Mouse (Mus musculus): ENCODE measurements around the gene Zfp146.
A peak's percentile ranks its signal among the peaks of the same experiment; 100 is the strongest.
"Not testable (repeated sequence)": the region's sequence is repeated elsewhere in the genome, so short reads cannot be mapped to it uniquely, and the experiment has no call there.

The Zfp146 gene

DNA sequence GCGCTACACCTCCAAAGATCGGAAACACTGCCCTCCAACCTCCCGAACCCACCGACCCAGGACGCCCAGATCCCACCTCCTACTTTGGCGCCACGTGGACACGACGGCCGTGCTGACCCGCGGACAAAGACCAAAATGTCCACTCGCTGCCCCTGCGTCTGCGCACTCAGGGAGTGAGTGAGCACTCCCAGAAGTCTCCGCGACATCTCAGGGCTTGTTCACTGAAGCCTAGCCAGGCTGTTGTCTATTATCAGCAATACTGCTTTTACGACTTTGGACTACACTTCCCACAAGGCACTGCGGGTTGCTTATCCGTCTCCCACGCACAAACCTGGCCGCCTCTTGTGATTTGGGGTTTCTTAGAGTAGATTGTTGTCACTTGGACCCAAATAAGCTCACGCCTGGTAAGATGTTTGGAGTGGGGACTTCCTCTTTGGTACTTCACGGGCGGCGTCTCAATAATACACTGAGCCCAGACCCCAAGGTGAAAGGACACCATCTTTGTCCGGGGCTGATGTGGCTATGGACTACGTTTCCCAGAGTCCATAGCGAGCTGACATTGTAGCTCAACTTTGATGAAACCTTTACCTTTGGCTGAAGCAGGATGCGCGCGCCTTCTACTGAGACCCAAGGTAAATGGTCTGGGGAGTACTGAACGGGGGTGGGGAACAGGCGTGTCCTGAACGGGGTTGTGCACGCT is at the start of gene Zfp146:
Zfp146 (minus strand) TSS at position 168 of the 700 bp plus-strand sequence.
- DNase-seq (ENCODE audit: low spot score in 2 of 2), result peak; percentile 66 to 84

DNA sequence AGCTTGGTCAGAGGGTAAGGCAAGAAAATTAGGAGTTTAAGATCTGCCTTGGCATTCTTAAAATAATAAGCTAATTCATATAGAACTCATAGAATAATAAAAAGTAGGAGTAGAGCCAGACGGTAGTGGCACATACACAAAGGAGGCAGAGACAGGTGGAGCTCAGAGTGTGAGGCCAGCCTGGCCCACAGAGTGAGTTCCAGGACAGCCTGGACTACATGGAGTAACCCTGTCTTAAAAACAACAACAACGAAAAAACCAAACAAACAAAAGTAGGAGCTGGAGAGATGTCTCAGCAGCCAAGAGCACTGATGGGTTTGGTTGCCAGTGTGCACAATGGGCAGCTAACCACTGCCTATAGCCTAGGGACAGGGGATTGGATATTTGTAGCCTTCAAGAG is 47.7 kb upstream of the Zfp146 start:
- DNase-seq (ENCODE audit: low spot score in 2 of 2), result no peak

DNA sequence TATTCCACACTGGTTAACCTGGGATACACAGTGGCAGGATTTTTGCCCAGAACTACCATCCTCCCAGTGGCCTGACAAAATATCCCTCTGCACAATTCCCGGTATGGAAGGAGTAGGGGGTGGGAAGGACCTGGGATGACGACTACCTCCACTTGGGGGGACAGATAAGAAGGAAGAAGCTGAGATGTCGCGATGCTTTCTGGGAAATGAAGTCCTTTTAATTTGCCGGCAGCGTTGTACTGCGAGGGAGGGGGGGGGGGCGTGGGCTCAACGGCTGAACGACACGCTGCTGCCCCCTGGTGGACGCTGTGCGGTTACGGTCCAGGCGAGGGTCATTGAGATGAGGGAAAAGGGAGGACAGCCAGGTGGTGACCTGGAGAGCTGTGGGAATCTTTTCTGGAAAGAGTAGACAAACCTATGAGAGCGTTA is 47.2 kb upstream of the Zfp146 start:
- peak; percentile 63 to 79 for DNase-seq (ENCODE audit: low spot score in 2 of 2)

DNA sequence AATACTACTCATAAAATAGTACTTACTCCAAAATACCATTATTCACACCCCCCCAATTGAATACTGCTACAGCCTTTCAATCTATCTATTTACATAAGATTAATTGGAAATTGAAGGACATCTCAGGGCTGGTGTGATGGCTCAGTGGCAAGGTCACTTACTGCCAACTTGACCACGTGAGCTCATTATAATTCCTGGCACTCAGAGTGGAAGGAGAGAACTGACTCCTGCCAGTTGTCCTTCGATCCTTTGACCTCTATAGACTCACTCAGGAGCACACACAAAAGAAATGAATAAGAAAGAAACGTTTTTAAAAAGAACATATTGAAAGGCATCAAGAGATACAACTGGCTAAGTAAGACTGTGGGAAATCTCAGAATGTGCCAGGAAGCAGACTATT is 46.3 kb upstream of the Zfp146 start:
- DNase-seq (ENCODE audit: low spot score in 2 of 2), result no peak

DNA sequence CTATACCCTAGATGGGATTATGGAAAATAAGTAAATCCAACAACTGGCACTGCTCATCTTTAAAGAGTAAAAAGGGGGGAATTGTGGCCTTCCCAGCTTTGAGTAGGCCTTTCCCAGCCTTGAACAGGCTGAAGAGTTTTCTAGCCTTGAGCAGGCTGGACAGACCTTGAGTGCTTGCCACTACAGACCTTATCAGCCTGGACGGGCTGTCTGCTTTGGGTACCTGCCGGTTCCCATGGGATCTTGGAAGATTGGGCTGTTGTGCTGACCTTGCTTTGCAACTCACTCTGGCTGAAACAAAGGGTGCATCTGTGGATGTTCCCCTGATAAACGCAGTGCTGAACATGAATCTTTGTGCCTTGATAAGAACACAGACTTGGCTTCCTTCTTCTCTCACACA is 44.3 kb upstream of the Zfp146 start:
- DNase-seq (ENCODE audit: low spot score in 2 of 2), result no peak

DNA sequence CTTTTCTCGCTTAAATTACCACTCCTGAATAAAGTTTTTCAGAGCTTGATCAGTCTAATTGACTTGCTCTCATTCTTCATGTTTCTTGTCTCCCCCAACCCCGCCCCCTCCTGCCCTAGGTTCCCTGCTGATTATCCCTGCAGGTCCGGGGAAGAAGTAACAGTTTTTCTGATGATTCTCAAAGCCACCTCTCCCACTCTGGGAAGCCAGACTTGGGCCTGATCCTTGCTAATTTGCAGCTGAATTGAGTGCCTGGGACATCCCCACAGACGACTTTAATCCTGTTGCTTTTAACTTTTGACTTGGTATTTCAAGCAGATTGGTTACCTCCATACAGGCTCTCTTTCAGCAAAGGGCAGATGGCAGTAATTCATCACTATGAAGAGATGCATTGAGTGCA is 41.5 kb upstream of the Zfp146 start:
- no peak for DNase-seq (ENCODE audit: low spot score in 2 of 2)

DNA sequence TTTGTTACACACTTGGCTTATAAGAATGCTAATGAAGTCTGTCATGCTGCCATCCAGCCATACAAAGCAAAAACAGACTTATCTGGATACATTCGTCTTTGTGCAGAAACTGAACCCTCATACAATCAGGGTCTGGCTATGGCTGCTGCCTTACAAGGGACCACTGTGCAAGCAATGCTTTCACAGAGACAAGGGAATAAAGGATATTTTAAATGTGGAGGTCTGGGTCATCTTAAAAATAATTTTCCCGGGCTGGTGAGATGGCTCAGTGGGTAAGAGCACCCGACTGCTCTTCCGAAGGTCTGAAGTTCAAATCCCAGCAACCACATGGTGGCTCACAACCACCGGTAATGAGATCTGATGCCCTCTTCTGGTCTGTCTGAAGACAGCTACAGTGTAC is 36.8 kb upstream of the Zfp146 start:
- not testable (repeated sequence) for DNase-seq (ENCODE audit: low spot score in 2 of 2)

DNA sequence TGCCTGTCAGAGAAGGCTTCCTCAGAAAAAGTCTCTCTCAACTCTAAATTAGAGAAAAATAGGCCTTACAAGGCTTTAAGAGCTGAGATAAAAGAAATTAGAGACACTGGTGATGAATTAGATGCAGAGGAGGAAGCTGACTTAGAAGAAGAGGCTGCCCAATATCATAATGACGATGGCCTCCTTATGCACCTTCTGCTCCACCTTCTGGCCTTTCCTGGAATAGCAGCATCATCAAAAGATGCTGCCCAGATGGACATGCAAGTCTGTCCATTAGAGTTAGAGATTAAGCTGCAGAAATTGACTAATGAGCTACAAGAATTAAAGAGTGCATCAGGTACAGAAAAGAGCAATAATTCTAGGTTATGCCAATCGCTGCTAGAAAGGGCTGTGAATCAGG is 35.8 kb upstream of the Zfp146 start:
- DNase-seq (ENCODE audit: low spot score in 2 of 2), result peak in 1 of 2 experiments; percentile 75

DNA sequence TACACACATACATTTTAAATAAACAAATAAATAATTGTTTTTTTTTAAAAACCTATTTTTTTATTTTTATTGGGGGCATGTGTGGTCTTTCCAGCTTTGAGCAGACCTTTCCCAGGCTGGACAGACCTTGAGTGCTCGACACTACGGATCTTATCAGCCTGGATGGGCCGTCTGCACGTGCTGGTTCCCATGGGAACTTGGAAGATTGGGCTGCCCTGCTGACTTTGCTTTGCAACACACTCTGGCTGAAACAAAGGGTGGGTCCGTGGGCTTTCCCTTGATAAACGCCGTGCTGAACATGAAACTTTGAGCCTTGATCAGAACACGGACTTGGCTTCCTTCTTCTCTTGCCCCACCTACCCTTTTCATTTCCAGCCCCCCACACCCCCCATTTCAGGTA is 34.8 kb upstream of the Zfp146 start:
- DNase-seq (ENCODE audit: low spot score in 2 of 2), result no peak

DNA sequence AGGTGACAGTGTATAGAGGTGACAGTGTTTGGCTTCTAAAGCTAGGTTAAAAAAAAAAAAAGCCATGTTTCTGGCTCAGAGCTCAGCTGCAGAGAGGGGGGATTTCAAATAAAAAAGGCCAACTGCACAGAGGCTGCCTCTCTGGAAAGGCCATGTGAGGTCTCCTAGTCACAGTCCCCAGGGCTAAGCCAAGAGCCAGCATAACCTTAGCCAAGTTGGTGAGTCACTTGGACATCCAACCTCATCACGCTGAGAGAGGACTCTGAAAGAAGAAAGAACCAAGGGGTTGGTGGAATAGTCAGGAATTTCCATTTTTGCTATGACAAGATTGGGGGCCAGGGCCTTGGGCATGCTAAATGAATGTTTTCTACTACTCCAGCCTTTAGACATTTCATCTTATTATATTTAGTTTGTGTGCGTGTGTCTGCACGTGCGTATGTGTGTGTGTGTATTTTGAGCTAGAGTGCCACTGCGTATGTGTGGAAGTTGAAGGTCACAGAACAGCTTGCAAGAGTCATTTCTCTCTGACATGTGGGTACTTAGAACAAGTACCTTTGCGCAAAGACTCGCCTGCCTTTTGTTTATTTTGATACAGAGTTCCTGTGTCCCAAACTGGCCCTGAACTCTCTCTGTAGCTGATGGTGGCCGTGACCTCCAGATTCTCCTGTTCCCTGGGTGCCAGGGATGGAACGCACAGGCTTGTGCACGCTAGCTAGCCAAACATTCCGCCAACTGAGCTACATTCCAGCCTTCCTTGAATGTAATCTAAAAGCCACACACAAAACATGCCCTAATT is 33.5 kb upstream of the Zfp146 start:
- DNase-seq (ENCODE audit: low spot score in 2 of 2), result no peak

DNA sequence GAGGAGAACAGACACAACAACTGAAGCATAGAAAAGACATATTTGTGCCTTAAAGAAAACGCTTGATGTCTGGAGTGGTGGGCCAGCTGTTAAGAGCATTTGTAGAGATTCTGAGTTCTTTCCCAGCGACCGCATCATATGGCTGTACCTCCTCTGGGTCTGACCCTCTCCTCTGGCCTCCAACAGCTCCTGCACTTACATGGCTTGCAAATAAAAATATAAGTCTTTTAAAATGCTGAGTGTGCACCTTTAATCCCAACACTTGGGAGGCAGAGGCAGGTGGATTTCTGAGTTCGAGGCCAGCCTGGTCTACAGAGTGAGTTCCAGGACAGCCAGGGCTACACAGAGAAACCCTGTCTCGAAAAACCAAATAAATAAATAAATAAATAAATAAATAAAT is 31.1 kb upstream of the Zfp146 start:
- not testable (repeated sequence) for DNase-seq (ENCODE audit: low spot score in 2 of 2)

DNA sequence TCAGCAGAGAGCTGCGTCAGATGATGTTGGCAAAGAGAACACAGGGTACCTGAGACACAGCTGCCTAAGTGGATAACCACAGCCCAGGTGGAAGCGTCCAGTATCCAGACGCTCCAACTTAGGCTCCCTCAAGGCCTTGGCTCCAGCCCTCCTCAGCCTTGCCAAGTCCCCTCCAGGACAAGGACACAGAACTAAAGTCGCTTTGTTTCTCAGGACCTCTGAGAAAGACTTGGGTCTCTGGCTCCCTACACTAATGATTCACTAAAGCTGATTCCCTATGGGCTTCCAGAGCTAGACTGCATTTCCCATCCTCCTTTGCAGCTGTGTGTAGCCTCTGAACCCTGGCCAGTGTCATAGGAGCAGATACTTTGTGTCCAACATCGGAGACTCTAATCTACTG is 30.6 kb upstream of the Zfp146 start:
- no peak for DNase-seq (ENCODE audit: low spot score in 2 of 2)

DNA sequence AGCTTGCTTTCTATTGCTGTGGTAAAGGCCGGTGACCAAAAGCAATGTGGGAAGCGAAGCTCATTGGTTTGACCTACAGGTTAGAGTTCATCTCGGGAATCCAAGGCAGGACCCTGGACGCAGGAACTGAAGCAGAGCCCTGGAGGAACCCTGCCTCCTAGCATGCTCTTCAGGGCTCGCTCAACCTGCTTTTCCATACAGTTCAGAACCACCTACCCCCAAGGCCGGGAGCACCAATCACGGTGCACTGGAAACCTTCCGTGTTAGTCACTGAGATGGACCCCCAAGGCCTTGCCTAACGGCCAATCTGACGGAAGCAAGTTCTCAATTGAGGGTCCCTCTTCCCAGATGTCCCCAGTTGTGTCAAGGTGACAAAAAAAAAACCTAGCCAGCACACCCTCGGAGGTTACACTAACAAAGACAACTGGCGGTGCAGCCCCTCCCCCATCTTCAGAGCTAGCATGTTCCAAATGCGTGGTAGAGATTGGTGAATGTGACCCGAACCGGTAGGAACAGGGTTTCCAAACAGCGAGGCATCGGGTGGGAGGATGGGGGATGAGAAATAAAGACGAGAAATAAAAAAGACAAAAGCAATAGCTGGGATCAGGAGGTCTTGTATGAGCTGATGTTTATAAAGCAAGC is 30.1 kb upstream of the Zfp146 start:
- no peak for DNase-seq (ENCODE audit: low spot score in 2 of 2)

DNA sequence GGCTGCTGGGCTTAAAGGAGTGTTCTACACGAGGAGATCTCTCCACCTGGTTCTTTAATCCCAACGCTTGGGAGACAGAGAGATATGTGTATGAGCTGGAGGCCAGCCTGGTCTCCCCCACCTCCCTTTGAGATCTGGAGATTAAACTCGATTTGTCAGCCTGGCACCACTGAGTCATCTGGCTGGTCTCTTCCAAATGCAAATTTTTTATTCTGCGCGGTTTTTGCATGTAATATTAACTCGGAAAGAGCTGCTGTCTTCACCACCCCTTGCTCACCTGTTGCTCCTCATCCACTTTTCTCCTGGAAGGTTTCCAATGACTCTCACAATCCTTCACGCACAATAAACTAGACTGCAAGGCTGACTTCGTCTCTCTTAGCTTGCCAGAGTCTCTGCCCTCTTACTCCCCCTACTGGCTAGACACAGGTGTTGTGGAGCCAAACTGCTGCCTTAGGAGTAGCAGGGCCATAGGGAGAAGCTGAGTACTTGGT is 29.0 kb upstream of the Zfp146 start, which contains the start of gene Capns1:
Capns1 (minus strand) TSS at position 331 of the 491 bp plus-strand sequence.
- DNase-seq (ENCODE audit: low spot score in 2 of 2), result peak in 1 of 2 experiments; percentile 55

DNA sequence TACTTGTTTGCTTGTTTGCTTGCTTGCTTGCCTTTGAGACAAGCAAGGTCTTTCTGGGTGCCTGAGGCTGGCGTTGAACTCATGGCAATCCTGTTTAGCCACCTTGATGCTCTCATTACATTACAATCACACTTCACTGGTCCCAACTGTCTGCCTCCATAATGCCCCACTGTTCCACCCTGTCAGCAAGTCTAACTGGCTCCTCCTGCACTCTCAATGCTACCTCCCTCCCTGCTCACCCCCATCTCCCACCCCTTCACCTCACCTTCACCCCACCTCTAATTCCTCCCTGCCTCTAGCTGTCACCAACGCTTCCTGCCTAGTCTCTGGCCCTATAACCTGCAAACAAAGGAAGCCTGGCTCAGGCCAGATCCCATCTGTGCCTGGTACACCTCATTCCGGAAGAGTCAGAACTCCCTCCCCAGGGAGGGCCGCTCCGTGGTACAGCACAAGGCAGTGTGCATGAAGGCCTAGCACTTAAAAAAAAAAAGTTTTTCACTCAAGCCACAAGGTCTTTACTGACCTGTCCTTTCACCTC is 28.1 kb upstream of the Zfp146 start:
- no peak for DNase-seq (ENCODE audit: low spot score in 2 of 2)

DNA sequence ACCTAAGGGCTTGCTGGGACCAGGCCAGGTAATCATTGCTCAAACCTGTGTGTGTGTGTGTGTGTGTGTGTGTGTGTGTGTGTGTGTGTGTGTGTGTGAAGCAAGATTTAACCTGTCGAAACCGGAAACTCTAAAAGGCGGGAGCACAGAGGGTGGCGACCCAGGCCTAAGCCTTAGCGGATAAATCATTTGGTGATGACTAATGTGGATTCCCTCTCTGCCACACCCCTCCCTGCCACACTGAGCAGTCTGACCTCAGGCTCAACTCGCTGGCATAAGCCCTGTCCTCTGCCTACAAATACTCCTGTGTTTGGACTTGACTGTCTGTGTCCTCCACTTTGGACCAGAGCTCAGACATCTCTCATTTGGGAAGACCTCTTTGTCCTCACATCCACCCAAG is 26.6 kb upstream of the Zfp146 start:
- DNase-seq (ENCODE audit: low spot score in 2 of 2), result no peak

DNA sequence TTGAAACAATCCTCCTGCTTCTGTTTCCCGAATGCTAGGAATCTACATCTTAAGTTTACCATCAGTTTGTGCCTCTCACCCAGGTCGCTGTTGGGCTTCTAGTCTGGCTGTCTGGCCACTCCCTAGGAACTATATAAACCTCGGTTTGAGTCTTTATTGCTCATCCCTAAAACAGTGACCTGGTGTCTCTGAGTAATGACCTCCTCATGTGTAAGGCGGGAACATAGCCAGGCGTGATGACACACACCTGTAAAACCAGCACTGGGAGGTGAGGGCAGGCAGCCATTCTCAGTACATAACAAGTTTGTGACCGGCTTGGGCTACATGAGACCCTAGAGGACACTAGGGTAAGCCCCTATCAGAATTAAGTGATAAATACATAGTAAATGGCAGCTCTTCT is 25.9 kb upstream of the Zfp146 start:
- no peak for DNase-seq (ENCODE audit: low spot score in 2 of 2)

DNA sequence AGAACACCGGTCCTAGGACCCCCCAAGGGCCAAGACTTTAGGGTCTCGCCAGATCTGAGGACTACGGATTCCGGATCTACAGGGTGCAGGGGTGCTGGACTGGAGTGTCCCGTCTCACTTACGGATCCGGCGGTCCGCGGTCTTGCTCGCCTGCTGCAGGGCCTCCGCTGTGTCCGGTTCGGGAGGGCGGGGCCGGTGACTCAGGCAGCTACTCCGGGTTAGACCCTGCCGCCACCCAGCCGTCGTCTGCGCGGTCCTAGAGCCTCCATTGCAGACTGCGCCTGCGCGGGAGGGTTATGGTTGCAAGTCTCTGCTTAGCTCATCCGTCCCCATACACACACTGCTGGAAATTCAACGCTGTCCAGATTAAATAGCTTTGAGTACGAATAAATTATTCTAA is 25.3 kb upstream of the Zfp146 start:
- peak; percentile 82 to 92 for DNase-seq (ENCODE audit: low spot score in 2 of 2)

DNA sequence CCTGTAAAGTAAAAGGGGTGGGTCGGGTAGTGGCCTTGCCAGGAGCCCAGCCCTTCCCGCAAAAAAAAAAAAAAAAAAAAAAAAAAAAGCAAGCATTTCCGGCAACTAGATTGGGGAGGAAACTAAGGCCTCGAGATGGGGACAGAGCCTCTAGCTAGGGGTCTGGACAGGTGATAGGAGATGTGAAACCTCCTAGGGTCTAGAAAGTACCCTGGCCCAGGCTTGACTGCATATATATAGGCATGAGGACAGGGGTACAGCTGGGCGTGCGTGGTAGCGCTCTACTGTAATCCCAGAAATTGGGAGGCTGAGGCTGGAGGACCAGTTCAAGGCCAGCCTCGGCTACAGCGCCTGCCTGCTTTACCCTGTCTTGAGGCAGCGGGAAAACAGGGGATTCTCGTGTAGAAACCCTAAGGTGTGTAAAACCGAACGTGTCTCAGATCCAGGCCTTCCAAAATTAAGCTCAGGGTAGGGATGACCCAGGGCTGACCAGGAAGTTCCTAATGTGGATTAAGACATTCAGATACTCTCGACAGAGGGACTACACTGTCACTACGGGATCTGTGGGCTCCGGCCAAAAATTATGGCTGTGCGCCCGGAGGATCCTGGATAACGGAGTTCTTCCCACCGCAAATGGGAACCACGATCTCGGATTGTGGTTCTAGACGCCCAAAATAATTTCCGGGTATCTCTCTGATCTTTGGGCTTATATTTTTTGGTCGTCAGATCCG is 24.7 kb upstream of the Zfp146 start:
- peak in 1 of 2 experiments; percentile 50 for DNase-seq (ENCODE audit: low spot score in 2 of 2)

DNA sequence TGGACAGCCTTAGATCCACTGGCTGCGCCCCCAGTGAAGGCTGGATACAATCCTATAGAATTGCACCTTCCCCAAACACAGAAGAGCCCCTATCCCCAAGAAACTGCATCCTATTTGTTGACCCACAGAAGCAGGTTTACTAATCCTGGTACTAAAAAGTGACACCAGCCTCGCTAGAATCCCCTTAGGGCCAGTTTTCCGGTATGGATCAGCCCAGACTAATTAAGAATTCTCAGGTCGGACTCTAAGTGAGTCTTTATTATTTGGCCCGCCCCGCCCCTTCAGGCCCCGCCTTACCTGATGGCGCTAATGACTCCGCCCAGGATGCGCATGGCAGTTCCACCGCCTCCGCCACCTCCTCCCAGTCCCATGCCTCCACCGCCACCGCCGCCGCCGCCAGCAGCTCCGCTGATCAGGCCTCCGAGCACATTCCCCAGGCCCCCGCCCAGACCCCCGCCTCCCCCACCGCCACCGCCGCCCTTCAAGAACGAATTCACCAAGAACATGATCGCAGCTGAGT is 24.1 kb upstream of the Zfp146 start:
- peak; percentile 39 to 60 for DNase-seq (ENCODE audit: low spot score in 2 of 2)

DNA sequence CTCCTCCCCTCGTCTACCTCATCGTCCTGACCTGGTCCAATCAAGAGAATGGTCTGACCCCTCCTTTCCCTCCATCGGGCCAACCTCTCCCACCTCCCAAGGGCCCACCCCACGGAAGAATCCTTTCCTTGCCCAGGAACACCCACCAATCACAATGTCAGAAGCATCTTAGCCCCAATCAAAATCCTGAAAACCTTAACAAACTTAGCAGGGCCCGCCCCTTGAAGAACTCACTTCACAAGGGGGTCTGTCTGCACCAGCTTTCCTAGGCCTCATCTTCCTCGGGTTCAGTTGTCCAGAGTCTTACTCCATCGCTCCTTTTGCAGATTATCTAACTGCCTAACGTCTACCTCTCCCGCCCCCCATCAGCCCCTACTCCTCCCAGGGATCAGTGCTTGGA is 23.5 kb upstream of the Zfp146 start:
- no peak for DNase-seq (ENCODE audit: low spot score in 2 of 2)

Data from cerebellum, postnatal 4 days (tissue).